Mouse (Mus musculus) gastrocnemius, adult 18-20 months (tissue): Measurements from ENCODE around the gene Cast. TPM values are rescaled to one million over a fixed set of nuclear protein-coding genes. Genes with fewer than 3 reads are reported as not detected.

ENCODE experiments used
- DNase-seq: peaks from one replicate; pipeline ENCODE4 v3.0.0; 2021; ENCODE audit warnings: low spot score
- total RNA-seq, 2 experiments: library from RNA; stranded (reverse); gene quantifications; 2 replicates each; pipeline ENCODE4 v1.2.3; 2021

Gene Cast
- total RNA-seq, 2 experiments from 2014 or later: 107 to 108 TPM

DNA sequence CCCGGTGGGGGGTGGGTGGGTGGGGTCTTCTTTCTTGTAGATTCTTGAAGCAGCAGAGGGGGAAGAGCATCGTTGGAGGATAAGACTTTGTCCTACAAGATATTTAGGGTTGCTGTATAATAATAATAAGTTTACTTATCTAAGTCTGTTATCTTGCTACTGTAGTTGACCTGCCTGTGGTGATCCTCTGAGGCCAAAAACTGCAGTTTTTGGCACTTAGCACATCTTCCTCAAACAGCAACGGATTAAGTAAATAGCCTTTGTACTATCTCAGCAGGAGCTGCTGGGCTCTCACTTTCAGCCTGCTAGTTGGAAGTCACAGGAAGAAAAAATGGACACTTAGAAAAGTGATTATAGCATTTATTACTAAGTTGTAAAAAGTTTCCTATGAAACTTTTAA, 112.4 kb downstream of the Cast start:
- no peak for DNase-seq

DNA sequence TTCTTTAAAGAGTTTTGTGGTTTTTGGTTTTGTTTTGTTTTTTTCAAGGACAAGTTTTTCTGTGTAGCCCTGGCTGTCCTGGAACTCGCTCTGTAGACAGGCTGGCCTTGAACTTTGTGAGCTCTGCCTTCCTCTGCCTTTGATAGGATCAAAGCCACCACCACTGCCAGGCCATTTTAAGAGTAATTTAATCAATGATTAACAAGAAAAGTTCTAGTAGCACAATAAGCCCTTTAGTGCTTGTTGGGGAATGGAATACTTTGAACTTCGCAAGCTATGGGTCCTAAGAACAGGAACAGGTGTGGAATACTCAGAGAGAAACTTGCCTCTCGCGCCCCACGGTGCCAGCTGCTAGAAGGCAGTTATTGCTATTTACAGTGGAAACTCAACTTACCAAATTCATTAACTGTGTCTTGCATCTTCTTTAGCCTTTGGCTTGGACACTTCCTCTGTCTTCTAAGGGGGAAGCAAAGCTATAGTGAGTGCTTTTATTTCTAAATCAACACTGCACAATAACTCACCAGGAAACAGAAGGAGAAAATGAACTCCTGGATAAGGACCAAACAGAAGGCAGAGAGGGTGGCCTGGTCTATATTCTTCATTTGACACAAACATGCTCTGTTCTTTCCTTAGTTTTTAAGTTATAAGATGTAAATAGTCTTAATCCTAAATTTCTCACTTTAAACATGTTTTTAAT, 113.0 kb downstream of the Cast start:
- no peak for DNase-seq

Other genes starting within 250 kb of the Cast start
- 10 to 100 TPM; 20.5 to 30.9 TPM for gene Erap1, start 169.2 kb downstream of the Cast start, total RNA-seq